Mouse (Mus musculus) right cerebral cortex, postnatal 14 days (tissue): ENCODE data around the gene Angptl1.

ENCODE experiments used
- DNase-seq: peaks from one replicate; pipeline ENCODE4 v3.0.0; 2022

Angptl1 gene

GRCm38 (mm10) chr1:156838177-156838576, at the start of gene Angptl1:
TSS of gene Angptl1 (plus strand) at chr1:156838562.
- DNase-seq, result no peak

DNA sequence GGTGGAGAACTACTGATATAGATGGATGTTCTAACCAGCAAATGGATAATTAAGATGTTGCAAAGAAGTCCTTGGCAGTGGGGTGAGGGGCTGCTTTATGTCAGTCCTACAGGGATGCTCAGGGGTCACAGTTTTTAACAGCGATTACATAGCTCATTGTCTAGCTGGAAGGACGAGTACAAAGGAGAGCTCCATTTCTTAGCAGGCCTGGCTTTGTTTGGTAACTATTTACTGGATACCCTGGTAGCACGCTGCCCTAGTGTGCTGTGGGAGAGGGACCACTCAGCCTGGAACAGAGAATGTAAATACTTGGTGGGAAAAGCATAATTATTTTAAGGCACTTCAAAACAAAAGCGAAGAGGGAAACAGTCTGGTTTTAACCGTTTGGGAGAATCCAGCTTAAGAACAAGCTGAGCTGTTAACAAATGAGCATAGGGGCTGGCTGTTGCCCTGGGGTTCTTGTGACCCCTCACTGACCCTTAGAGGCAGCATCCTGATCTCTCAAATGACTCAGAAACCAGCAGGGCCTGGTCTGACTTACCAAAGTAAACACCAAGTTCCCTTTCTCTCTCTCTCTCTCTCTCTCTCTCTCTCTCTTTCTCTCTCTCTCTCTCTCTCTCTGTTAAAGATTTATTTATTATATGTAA, 48.4 kb upstream of the Angptl1 start:
- DNase-seq, result no peak

- DNase-seq, result no peak
These were observed 42.1 kb upstream of the Angptl1 start for GRCm38 (mm10) chr1:156796251-156796650.

DNA sequence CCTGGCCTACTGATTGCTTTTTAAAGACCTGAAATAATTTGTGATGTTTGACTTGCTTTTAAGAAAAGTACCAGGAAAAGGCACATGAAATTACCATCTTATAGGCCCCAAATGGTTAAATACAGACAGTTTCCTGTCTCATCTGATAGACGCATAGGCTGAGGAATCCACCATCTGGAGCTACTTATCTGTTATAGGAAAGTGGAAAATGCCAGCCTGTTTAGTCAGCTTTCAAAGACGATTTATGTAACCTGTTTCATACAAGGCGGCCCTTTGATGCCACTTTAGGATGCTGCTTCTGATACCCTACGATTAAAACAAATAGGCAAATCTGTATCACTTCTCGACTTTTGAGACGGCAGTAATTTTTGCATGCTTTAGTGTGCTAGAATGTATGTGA, 37.1 kb upstream of the Angptl1 start:
- no peak for DNase-seq

- DNase-seq, result no peak
These were observed 30.0 kb upstream of the Angptl1 start for GRCm38 (mm10) chr1:156808332-156808731.

DNA sequence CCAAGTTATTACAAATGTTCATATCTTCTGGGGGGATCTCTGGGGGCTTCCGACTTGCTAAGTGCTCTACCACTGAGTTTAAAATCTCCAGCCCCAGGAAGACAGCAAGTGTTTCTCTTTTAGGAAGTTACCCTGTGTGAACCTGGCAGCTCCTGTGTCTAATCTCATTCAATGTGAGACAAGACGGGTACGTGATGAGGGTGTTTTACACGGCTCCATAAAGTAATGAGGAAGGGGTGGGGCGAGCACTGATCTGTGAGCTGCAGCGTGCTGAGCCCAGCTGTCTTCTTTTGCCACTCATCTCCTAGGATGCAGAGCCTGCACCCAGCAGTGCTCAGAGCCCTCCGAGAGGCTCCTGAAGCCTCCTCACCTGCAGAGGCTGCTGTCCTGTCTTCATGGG, 26.4 kb upstream of the Angptl1 start:
- DNase-seq, result no peak

DNA sequence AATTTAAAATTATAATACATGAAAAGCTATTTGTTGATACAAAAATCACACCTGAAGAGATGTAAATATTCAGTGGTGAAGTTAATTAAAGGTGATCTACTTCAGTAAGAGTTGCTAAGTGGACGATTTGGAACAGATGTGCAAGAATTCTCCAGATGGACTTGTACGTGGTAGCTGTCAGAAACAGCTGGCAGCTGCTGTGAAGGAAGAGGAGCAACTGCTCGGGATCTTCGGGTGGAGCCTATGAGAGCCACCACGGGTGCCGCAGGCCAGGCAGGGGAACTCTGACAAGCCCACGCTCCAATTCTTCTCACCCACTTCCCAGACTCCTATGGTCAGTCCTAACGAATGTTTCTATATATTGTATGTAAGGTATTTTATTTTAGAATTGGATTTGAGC, 25.6 kb upstream of the Angptl1 start:
- DNase-seq, result no peak

DNA sequence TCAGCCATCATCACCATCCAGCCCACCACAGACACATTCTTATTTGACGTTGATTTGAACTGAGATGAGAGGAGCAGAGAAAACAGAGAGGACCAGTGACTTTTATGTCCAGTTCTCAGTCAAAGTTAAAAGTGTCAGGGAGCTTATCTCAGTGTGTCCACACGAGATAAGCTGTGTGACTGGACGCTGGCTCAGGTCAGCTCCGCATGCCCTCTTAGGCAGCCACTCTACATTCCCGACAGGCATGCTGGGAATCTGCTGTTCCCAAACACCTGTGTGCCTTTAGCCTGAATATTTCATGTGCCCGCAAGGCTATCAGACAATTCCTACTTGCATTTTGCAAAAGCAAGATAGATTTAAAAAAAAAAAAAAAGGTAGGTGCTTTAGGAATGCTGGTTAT, 24.9 kb upstream of the Angptl1 start:
- no peak for DNase-seq

- DNase-seq, result no peak
These were observed 19.1 kb upstream of the Angptl1 start for GRCm38 (mm10) chr1:156819236-156819635.

- DNase-seq, result peak; percentile 15
These were observed 333 bp downstream of the Angptl1 start for GRCm38 (mm10) chr1:156838695-156839094.

DNA sequence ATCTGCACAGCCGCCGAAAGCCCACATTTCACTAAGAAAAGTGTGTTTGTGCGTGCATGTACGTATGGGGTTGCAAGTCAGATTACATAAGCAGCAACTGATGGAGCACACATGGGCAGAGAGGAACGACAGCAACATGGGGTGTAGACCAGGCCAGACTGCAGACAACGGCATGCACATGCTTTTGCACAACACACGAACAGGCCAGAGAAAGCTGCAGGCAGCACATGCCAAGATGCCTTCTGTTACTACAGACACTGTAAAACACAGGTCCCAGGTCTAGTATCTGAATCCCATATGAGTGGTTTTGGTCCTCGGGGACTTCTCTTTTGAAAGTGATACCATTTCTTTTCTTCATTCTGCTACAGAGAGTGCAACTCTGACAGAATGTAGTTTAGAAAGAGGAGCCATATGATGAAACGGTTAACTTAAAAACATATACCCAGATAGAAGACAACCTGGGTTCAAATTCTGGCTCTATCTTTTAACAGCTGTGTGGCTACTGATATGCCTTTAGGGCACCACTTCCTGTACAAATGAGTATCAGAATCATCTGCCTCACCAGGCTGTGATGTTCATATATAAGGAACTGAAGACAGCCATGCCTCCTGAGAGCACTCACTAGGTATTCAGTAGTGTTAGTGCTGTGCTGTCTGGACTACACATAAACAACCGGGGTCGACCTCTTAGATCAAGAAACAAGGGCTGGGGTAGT, 3.4 kb downstream of the Angptl1 start:
- DNase-seq, result no peak

- DNase-seq, result no peak
These were observed 8.7 kb downstream of the Angptl1 start for GRCm38 (mm10) chr1:156847098-156847497.

DNA sequence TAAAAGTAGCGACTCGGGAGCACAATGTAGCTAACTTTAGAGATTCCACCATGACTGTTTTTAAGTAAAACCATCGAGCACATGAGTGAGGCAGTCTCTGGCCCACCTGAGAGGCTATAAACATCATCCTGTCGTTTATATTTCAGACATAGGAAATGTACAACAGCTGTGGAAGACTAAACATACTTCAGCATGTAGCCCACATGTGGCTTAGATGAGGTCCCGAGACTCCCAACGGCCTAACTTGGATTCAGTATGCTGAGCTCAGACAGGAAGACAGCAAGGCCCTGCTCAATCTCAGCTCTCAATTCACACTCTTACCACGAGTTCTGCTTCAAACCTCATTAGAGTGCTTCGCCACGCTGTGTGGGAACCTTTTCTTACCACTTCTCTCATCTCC, 14.0 kb downstream of the Angptl1 start:
- DNase-seq, result no peak

DNA sequence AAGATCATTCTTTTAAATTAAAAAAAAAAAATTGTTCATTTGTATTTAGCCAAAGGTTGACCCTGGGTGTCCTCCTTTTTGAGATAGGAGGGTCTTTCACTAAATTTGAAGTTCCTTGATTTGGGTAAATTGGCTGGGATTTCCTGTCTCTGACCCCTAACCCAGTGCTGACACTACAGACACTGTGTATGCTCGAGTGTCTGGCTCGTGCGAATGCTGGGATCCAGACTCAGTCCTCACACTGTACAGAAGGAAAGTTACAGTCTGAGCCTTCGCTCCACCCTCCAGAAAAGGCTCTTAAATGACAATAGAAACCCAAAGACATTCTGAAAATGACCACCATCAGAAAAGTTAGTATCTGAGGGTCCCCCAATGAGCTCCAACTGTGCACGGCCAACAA, 14.5 kb downstream of the Angptl1 start:
- no peak for DNase-seq

DNA sequence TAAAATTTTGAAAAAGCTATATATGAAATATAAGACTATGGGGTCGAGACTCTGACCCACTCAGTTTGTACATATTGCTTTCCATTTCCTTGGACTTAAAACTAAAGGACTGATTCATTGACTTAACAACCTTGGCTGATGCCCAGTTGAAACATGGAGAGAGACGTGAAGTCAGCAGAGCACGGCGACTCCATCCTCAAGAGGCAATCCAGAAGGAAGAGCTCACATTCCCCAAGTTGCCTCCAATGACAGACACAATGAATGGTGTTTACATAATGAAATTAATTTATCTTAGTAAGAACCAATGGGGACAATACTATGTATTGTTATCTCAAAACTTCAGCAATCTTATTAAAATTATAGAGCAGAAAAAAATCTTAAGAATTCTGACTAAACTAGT, 16.2 kb downstream of the Angptl1 start:
- no peak for DNase-seq

DNA sequence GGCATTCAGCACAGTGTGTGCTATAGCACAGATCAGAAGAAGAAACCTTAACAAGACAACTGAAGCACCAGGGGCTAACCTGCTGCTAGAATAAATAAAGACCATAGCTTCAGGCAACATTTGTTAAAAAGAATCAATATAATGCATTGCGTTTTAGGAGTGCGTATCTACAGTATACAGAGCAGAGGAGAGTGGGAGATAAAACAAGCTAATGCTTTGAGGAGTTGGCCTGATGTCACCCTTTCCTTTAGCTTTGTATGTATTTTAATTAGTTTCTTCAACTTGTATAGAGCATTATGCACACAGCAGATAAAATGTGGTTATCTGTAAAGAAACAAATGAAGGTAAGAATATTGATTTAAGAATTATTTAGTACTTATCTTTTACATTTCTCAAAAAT, 18.3 kb downstream of the Angptl1 start:
- no peak for DNase-seq

GRCm38 (mm10) chr1:156859156-156859555, 20.8 kb downstream of the Angptl1 start:
- no peak for DNase-seq

- no peak for DNase-seq
These were observed 21.4 kb downstream of the Angptl1 start for GRCm38 (mm10) chr1:156859711-156860250.

GRCm38 (mm10) chr1:156860266-156860665, 21.9 kb downstream of the Angptl1 start:
- no peak for DNase-seq

GRCm38 (mm10) chr1:156861475-156862043, 23.2 kb downstream of the Angptl1 start:
- no peak for DNase-seq

- no peak for DNase-seq
These were observed 25.4 kb downstream of the Angptl1 start for GRCm38 (mm10) chr1:156863726-156864125.

- DNase-seq, result no peak
These were observed 25.9 kb downstream of the Angptl1 start for GRCm38 (mm10) chr1:156864240-156864639.

GRCm38 (mm10) chr1:156870028-156870427, 31.7 kb downstream of the Angptl1 start:
- no peak for DNase-seq

- DNase-seq, result no peak
These were observed 32.3 kb downstream of the Angptl1 start for GRCm38 (mm10) chr1:156870616-156871015.
